Mouse (Mus musculus) liver, postnatal 0 days (tissue): ENCODE results near the gene Hoxa5.

ENCODE experiments used
- CTCF ChIP-seq: sonication (generic); IDR thresholded peaks from 2 replicates; pipeline ENCODE4 v1.5.1; 2016; ENCODE audit warnings: antibody characterized with exemption, low read depth
- EP300 ChIP-seq: IDR thresholded peaks from 2 replicates; pipeline ENCODE4 v1.6.1; 2016; ENCODE audit warnings: antibody characterized with exemption, low read depth, mild to moderate bottlenecking

DNA sequence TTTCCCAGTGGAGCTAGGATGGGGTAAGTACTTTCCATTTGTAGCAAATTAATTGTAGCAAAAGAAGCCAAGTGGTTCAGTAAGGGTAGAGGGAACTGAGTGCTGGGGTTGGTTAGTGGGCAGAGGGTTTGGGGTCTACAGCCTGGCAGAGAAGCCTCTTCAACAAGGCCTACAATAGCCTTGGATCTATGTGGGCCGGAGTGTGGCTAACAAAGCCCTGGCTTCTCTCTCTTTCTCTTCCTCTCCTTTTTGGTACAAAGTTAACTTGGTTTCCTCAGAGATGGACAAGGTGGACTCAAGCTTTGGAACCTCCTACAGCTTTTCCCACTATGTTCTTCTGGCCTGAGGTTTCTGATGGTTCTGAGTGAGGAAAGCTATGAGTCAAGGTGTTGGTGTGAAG lies 3.1 kb downstream of the Hoxa5 start:
- TF ChIP-seq CTCF, result no peak
- no peak for TF ChIP-seq EP300
